Mouse (Mus musculus): ENCODE measurements at regions not wholly inside any gene's neighbourhood (a gene's known extent, or its start where the extent isn't known, plus 50 kb on each side); places are given as distances from the start of the nearest gene placed in this dataset.

DNA sequence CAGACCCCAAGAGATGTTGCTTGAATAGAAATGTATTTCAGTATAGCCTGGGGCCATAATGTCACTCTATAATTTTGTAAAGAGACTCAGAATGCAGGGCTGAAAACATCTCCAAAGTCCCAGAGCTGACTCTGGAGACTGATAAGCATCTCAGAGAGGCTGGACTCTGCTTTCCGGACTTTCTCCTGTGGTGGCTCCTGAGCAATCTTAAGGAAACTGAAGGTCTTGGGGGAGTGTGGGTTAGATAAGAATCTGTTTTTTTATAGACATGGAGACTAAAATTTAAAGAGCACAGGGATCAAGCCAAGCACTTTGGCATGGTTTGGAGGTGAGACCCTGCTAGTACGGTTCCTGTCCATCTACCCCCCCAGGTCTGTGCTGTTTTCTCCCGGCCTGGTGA lies 92.7 kb upstream of the Mbip start:
- Histone ChIP-seq H3K4me3 (replicated peaks) (no peak overlapping the region), H3K36me3 (no peaks in the 10 kb centered on the region), H3K27ac (no peak overlapping the region), H3K9ac (replicated peaks) (no peak overlapping the region), H3K4me2 (replicated peaks) (no peak overlapping the region), H3K27me3 (peaks cover 31% of the 10 kb centered on the region), H3K4me1 (replicated peaks) (peaks cover 17% of the 10 kb centered on the region), H3K9me3 (no peaks in the 10 kb centered on the region)
- WGBS = 95% methylated on average over 3 of the region's 3 CpGs
- no peak for ATAC-seq

DNA sequence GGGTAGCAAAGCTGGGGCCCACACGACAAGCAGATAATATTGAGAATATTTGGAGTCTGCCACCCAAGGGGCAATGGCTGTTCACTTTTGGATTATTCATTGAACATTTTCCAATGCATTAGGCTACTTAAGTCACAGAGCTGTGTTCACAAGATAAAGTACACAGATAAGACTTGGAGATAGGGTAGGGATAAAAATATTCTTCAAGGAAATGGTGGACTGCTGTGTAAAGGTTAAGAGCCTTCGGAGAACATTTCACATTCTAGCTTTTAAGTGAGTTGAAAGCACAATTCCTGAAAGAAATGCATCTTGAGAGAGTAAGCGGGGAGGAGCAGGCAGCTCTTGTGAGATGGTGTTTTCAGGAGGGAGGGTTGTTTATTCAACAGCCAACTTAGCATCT lies 92.3 kb upstream of the Mbip start:
- Histone ChIP-seq H3K4me3 (replicated peaks) (no peak overlapping the region), H3K27me3 (peaks cover 31% of the 10 kb centered on the region), H3K9me3 (no peaks in the 10 kb centered on the region), H3K36me3 (no peaks in the 10 kb centered on the region), H3K4me1 (replicated peaks) (peaks cover 17% of the 10 kb centered on the region), H3K9ac (replicated peaks) (no peak overlapping the region), H3K4me2 (replicated peaks) (no peak overlapping the region), H3K27ac (no peak overlapping the region)
- WGBS = 90% methylated on average over 3 of the region's 3 CpGs
- no peak for ATAC-seq

DNA sequence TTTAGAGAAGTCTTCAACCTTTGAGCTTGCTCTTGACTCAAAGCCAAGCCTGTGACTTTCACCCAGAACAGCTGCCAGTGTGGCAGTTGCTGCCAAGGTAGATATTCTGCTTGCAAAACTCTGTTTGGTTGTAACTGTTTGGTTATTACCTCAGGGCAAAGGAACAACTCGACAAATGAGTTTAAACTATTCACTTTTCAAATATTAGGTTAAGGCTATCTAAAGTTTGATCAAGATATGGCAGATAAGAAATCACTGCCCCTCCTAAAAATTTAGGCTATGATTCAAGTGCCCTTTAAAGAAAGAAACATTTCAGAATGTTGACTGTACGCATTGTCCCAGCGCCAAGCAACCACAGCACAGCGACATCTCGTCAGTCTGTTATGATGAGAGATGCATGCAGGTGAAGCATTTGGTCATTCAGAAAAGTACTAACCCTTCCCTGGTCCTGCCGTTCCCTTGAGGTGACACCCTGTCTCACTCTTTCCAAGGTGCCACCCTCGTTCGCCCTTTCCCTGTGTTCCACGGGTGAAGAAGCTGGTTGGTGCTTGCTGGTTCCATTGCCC lies 81.1 kb upstream of the Mbip start:
- H3K9me3 ChIP-seq = no peaks in the 10 kb centered on the region
- H3K27me3 ChIP-seq = 0 out of 2 replicates have a peak, but pooled peaks cover 8% of the 10 kb centered on the region
- H3K4me1 ChIP-seq (replicated peaks) = no peaks in the 10 kb centered on the region
- H3K36me3 ChIP-seq = no peaks in the 10 kb centered on the region
- H3K4me3 ChIP-seq (replicated peaks) = no peak overlapping the region
- WGBS = 91% methylated on average over 9 of the region's 9 CpGs
- H3K27ac ChIP-seq = no peak overlapping the region
- ATAC-seq = no peak
- H3K9ac ChIP-seq (replicated peaks) = no peak overlapping the region
- no peak overlapping the region for H3K4me2 ChIP-seq (replicated peaks)

DNA sequence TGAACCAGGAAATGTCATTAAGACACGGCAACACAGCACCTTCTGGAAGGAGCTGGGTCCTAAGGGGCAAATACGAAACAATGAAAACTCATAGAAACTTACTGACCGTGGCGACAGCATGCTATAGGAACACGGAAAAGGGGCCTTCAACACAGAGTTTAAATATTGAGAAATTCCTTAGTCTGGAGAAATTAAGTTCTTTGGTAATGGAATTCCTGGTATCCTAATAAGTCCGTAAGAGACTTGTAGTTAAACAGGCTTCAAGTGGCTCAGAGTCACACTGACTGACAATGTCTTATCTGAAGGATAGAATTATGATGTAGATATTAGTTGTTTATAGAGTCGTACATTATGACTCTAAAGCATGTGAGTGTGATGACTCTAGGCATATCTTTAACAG lies 70.4 kb upstream of the Mbip start:
- no peaks in the 10 kb centered on the region for H3K9me3 ChIP-seq
- no peak overlapping the region for H3K27ac ChIP-seq
- ATAC-seq = no peak
- no peak overlapping the region for H3K4me3 ChIP-seq (replicated peaks)
- H3K4me1 ChIP-seq (replicated peaks) = no peaks in the 10 kb centered on the region
- H3K27me3 ChIP-seq = peaks cover 4% of the 10 kb centered on the region; the same call in 1 of the 2 replicates
- WGBS = 88% methylated on average over 7 of the region's 7 CpGs
- H3K9ac ChIP-seq (replicated peaks) = no peak overlapping the region
- no peaks in the 10 kb centered on the region for H3K36me3 ChIP-seq
- no peak overlapping the region for H3K4me2 ChIP-seq (replicated peaks)

DNA sequence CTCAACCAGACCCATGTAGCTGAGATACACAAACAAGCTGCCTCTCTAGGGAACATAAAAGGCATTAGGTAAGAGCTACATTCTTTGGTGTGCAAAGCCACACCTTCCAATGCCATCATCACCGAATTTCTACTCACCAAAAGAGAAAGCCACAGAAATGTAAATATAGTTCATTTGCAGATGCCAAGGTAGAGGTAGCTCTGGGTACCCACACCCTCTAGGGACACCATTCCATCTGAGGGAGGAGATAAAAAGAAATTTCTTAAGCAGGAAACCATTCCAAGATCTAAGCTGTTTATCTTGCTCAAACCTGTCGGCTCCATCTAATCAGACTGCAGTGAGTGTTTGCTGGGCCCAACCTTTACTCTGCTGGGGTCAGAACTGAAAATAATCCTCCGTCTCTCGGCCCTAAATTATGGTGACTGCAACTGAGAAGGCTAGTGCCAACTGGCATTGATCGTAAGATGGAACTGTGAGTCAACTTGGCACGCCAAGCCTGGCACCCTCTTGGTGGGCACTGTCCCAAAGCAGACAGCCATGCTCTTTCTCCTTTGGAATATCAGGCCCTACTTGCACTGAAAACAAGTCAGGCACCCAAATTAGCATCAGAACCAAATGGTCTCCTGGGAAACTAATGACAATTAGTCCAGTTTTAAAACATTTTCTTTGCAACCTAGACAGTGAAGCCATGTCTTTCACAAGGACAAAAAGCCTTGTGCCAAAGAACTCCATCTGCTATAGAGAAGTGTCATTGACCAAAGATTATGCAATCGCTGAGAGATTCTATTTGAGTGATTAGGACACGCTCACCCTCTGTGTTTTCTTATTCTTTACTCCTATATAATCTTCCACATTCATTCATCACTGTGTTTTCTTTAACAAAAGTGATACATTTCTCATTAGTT lies 69.4 kb upstream of the Mbip start:
- Histone ChIP-seq H3K27ac (no peak overlapping the region), H3K4me2 (replicated peaks) (no peak overlapping the region), H3K4me3 (replicated peaks) (no peak overlapping the region), H3K27me3 (peaks cover 4% of the 10 kb centered on the region; the same call in 1 of the 2 replicates), H3K9ac (replicated peaks) (no peak overlapping the region), H3K36me3 (no peaks in the 10 kb centered on the region), H3K4me1 (replicated peaks) (no peaks in the 10 kb centered on the region), H3K9me3 (no peaks in the 10 kb centered on the region)
- 73% methylated on average over 8 of the region's 8 CpGs for WGBS
- ATAC-seq = no peak

DNA sequence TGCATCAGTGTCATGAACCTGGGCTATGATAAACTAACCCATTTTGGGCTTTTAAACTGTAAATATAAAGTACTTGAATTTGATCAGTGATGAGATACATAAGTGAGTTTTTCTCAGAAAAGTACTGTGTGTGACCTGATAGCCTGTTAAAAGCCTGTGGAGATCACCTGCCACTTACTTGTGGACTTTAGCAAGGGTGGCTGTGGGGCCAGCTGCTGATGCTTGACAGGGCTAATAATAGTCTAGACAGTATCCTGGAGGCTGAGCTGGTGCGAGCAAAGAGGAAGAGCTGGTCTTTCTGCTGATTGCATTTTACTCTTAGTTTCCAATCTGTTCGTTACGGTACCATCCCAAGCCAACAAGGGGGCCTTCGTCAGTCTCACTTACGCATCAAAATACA lies 60.0 kb upstream of the Mbip start:
- 0 out of 2 replicates have a peak, but pooled peaks cover 3% of the 10 kb centered on the region for H3K27me3 ChIP-seq
- no peak overlapping the region for H3K4me2 ChIP-seq (replicated peaks)
- H3K4me1 ChIP-seq (replicated peaks) = no peaks in the 10 kb centered on the region
- H3K9me3 ChIP-seq = no peaks in the 10 kb centered on the region
- WGBS = 93% methylated on average over 5 of the region's 5 CpGs
- no peak overlapping the region for H3K4me3 ChIP-seq (replicated peaks)
- ATAC-seq = no peak
- H3K27ac ChIP-seq = no peak overlapping the region
- no peaks in the 10 kb centered on the region for H3K36me3 ChIP-seq
- no peak overlapping the region for H3K9ac ChIP-seq (replicated peaks)

DNA sequence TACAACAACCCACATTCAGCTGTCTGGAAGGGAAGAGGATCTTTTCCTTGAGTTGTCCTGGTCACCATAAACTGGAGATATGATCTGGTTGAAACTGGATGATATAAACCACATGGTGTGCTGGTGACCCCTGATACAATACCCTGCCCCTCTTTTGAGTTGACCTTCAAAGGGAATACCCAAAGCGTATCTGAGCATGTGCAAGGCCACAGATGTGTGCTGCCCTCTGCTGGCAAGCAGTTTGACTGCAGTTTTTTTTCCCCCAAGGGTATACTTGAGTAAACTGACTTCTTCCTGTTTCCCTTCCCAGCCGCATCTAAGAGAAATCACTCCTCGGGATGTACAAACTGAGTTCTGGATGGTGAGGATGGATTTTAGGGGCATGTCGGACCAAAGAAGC lies 59.1 kb upstream of the Mbip start:
- Histone ChIP-seq H3K27me3 (peaks cover 3% of the 10 kb centered on the region; the same call in 1 of the 2 replicates), H3K4me2 (replicated peaks) (no peak overlapping the region), H3K36me3 (no peaks in the 10 kb centered on the region), H3K9me3 (no peaks in the 10 kb centered on the region), H3K4me3 (replicated peaks) (no peak overlapping the region), H3K9ac (replicated peaks) (no peak overlapping the region), H3K27ac (no peak overlapping the region), H3K4me1 (replicated peaks) (no peaks in the 10 kb centered on the region)
- 48% methylated on average over 4 of the region's 4 CpGs for WGBS
- no peak; the same call in 1 of the 2 replicates for ATAC-seq

DNA sequence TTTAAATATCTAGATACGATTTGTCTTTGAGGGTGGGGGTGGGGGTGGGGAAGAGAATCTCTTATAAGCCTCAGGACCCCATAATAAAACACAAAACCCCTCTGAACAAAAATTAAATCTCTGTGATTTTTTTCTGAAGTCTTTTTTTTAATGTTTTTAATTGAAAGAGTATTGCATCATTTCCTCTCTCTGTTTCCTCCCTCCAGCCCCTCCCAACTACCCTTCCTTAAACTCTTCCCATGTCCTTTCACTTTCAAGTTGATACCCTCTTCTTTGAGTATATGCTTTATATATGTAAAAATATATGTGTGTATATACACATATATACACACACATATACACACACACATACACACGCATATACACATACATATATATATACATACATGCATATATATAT lies 58.6 kb upstream of the Mbip start:
- Histone ChIP-seq H3K4me2 (replicated peaks) (no peak overlapping the region), H3K9ac (replicated peaks) (no peak overlapping the region), H3K4me3 (replicated peaks) (no peak overlapping the region), H3K27me3 (peaks cover 3% of the 10 kb centered on the region; the same call in 1 of the 2 replicates), H3K4me1 (replicated peaks) (no peaks in the 10 kb centered on the region), H3K9me3 (no peaks in the 10 kb centered on the region), H3K27ac (no peak overlapping the region), H3K36me3 (no peaks in the 10 kb centered on the region)
- ATAC-seq = no peak
- WGBS = 89% methylated on average over 2 of the region's 2 CpGs

DNA sequence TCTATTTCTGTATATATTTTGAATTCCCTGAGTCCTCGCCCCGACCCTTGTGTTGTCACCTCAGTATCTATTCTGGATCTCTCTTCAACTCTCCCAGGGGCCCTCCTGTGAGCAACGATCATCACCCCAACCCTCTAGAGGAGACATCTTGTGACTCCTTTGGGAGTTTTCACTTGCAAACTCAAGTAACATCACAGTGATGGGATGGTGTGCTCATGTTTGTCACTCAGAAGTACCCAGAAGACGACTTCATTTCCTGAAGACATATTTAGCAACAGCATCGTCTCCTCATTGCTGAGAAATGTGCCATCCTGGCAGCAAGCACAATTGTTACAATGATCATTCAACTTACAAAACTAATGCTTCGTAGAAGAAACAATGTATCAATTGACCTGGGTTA lies 57.9 kb upstream of the Mbip start:
- H3K4me1 ChIP-seq (replicated peaks) = no peaks in the 10 kb centered on the region
- no peak for ATAC-seq
- no peak overlapping the region for H3K9ac ChIP-seq (replicated peaks)
- H3K27me3 ChIP-seq = peaks cover 3% of the 10 kb centered on the region; the same call in 1 of the 2 replicates
- 77% methylated on average over 6 of the region's 6 CpGs for WGBS
- no peak overlapping the region for H3K4me2 ChIP-seq (replicated peaks)
- H3K36me3 ChIP-seq = no peaks in the 10 kb centered on the region
- H3K4me3 ChIP-seq (replicated peaks) = no peak overlapping the region
- no peaks in the 10 kb centered on the region for H3K9me3 ChIP-seq
- no peak overlapping the region for H3K27ac ChIP-seq

DNA sequence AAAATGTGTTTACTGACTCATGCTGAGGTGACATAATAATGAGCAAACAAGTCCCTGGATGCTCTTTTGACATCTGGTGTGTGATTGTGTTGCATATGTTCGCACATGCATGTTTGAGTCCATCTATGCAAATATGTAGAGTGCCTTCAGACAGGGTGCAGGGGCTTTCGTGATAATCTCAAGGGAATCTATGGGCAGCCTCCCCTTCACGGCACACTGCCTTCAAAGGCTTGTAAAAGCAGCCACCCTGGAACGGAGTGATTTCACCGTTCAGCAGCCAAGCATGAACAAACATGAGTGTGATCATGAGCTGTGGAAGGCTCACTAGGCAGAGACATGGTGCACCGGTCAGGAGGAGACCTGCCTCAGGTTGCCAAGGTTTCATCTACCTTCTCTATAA lies 57.1 kb upstream of the Mbip start:
- H3K4me2 ChIP-seq (replicated peaks) = no peak overlapping the region
- H3K9ac ChIP-seq (replicated peaks) = no peak overlapping the region
- no peak overlapping the region for H3K4me3 ChIP-seq (replicated peaks)
- no peak overlapping the region for H3K27ac ChIP-seq
- peaks cover 3% of the 10 kb centered on the region; the same call in 1 of the 2 replicates for H3K27me3 ChIP-seq
- 0 out of 2 replicates have a peak, but pooled peaks cover 3% of the 10 kb centered on the region for H3K9me3 ChIP-seq
- H3K4me1 ChIP-seq (replicated peaks) = no peaks in the 10 kb centered on the region
- H3K36me3 ChIP-seq = no peaks in the 10 kb centered on the region
- 33% methylated on average over 6 of the region's 6 CpGs for WGBS
- no peak for ATAC-seq

DNA sequence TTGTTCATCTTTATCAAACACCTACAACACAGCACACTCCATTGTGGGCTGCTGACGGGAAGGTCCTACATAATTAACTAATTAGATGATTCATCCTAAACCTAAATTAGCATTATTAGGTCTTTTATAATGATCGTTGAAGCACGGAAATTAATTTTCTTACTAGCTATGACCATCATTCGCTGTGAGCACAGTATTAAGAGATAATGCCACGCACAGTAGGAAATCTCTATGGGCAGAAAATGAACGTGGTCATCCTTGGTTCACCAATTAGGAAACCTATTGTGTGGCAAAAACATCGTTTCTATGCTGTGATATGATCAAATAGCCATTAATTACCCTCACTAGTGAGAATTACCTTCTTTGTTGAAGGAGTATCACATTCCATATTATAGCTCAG lies 56.4 kb upstream of the Mbip start:
- 0 out of 2 replicates have a peak, but pooled peaks cover 4% of the 10 kb centered on the region for H3K9me3 ChIP-seq
- peaks cover 3% of the 10 kb centered on the region; the same call in 1 of the 2 replicates for H3K27me3 ChIP-seq
- no peak overlapping the region for H3K9ac ChIP-seq (replicated peaks)
- no peaks in the 10 kb centered on the region for H3K36me3 ChIP-seq
- ATAC-seq = no peak
- WGBS = 51% methylated on average over 7 of the region's 7 CpGs
- H3K27ac ChIP-seq = no peak overlapping the region
- H3K4me3 ChIP-seq (replicated peaks) = no peak overlapping the region
- no peak overlapping the region for H3K4me2 ChIP-seq (replicated peaks)
- no peaks in the 10 kb centered on the region for H3K4me1 ChIP-seq (replicated peaks)
